Mouse (Mus musculus) gastrocnemius, postnatal 14 days (tissue): ENCODE data around the gene Syn3. TPM values are rescaled to one million over a fixed set of nuclear protein-coding genes. Genes with fewer than 3 reads are reported as not detected.

Experiments used
- DNase-seq: peaks from one replicate; pipeline ENCODE4 v3.0.0; 2021; ENCODE audit warnings: mixed read lengths
- intact Hi-C: fragments of 180-260 bp; cut with DNase I; formaldehyde crosslinking; loops from one replicate; pipeline ENCODE4 v1.15.1; 2025; ENCODE audit warnings: low total_unique reads
- total RNA-seq, 2 experiments: library from RNA; stranded (reverse); gene quantifications; 2 replicates each; pipeline ENCODE4 v1.2.3; 2021

Syn3 gene
- total RNA-seq, 2 experiments from 2014 or later: 0.13 to 0.27 TPM

- DNase-seq: no peak
- intact Hi-C loops: no loop called here
These were observed 153.1 kb downstream of the Syn3 start for GRCm38 (mm10) chr10:86345645-86346044.

GRCm38 (mm10) chr10:86344654-86345053, 154.0 kb downstream of the Syn3 start:
- intact Hi-C loops: loop anchor here (5.0 kb wide), 1 partner anchor 37 kb away; no protein-coding TSS in a partner anchor
- DNase-seq: no peak

GRCm38 (mm10) chr10:86343931-86344330, 154.8 kb downstream of the Syn3 start:
- intact Hi-C loops: loop anchor here (5.0 kb wide), 1 partner anchor 37 kb away; no protein-coding TSS in a partner anchor
- no peak for DNase-seq

- DNase-seq: no peak
- intact Hi-C loops: loop anchor here (5.0 kb wide), 1 partner anchor 36 kb away; no protein-coding TSS in a partner anchor
These were observed 155.3 kb downstream of the Syn3 start for GRCm38 (mm10) chr10:86343362-86343761.

GRCm38 (mm10) chr10:86342713-86343112, 156.0 kb downstream of the Syn3 start:
- intact Hi-C loops: loop anchor here (5.0 kb wide), 1 partner anchor 35 kb away; no protein-coding TSS in a partner anchor
- DNase-seq: no peak

- intact Hi-C loops: loop anchor here (5.0 kb wide), 1 partner anchor 35 kb away; no protein-coding TSS in a partner anchor
- no peak for DNase-seq
These were observed 156.5 kb downstream of the Syn3 start for GRCm38 (mm10) chr10:86342151-86342550.

- intact Hi-C loops: loop anchor here (5.0 kb wide), 1 partner anchor 34 kb away; no protein-coding TSS in a partner anchor
- peak; percentile 62 for DNase-seq
These were observed 157.1 kb downstream of the Syn3 start for GRCm38 (mm10) chr10:86341589-86341988.

GRCm38 (mm10) chr10:86340991-86341527, 157.6 kb downstream of the Syn3 start:
- intact Hi-C loops: loop anchor here (5.0 kb wide), 1 partner anchor 34 kb away; no protein-coding TSS in a partner anchor
- no peak for DNase-seq

GRCm38 (mm10) chr10:86340421-86340820, 158.3 kb downstream of the Syn3 start:
- intact Hi-C loops: loop anchor here (5.0 kb wide), 1 partner anchor 33 kb away; no protein-coding TSS in a partner anchor
- no peak for DNase-seq

GRCm38 (mm10) chr10:86339649-86340379, 158.9 kb downstream of the Syn3 start:
- intact Hi-C loops: loop anchor here (5.0 kb wide), 1 partner anchor 33 kb away; no protein-coding TSS in a partner anchor
- peak; percentile 90 for DNase-seq

- DNase-seq: no peak
- intact Hi-C loops: no loop called here
These were observed 159.6 kb downstream of the Syn3 start for GRCm38 (mm10) chr10:86339121-86339520.

- intact Hi-C loops: no loop called here
- DNase-seq: no peak
These were observed 160.5 kb downstream of the Syn3 start for GRCm38 (mm10) chr10:86338121-86338715.

GRCm38 (mm10) chr10:86337239-86337638, 161.5 kb downstream of the Syn3 start:
- intact Hi-C loops: no loop called here

GRCm38 (mm10) chr10:86336506-86336905, 162.2 kb downstream of the Syn3 start:
- no peak for DNase-seq
- intact Hi-C loops: no loop called here

More at GRCm38 (mm10) chr10:86337239-86337638, 161.5 kb downstream of the Syn3 start:
- DNase-seq: no peak

GRCm38 (mm10) chr10:86334581-86334980, 164.1 kb downstream of the Syn3 start:
- intact Hi-C loops: no loop called here
- no peak for DNase-seq

GRCm38 (mm10) chr10:86332942-86333341, 165.8 kb downstream of the Syn3 start:
- intact Hi-C loops: no loop called here
- DNase-seq: no peak

- no peak for DNase-seq
- intact Hi-C loops: no loop called here
These were observed 166.9 kb downstream of the Syn3 start for GRCm38 (mm10) chr10:86331681-86332281.

- DNase-seq: no peak
- intact Hi-C loops: no loop called here
These were observed 167.6 kb downstream of the Syn3 start for GRCm38 (mm10) chr10:86330993-86331680.

GRCm38 (mm10) chr10:86329241-86329882, 169.3 kb downstream of the Syn3 start:
- no peak for DNase-seq
- intact Hi-C loops: no loop called here
